Mouse (Mus musculus) CH12F3 (cell line): ENCODE results near the gene A530016L24Rik.

Experiments
- in situ Hi-C: fragments of 300-500 bp; cut with MboI; formaldehyde crosslinking; loops from 2 replicates; pipeline ENCODE4 v1.14.3; 2020; ENCODE audit warnings: low sequenced_read_pairs

The A530016L24Rik gene

GRCm38 (mm10) chr12:112498683-112499082 lies 9.4 kb downstream of the A530016L24Rik start:
- in situ Hi-C loops, result no loop called here

GRCm38 (mm10) chr12:112503003-112503771 lies 13.9 kb downstream of the A530016L24Rik start:
- in situ Hi-C loops, result no loop called here

GRCm38 (mm10) chr12:112506267-112506666 lies 17.0 kb downstream of the A530016L24Rik start:
- in situ Hi-C loops, result no loop called here

- in situ Hi-C loops, result no loop called here
Observed at GRCm38 (mm10) chr12:112507264-112507663, 18.0 kb downstream of the A530016L24Rik start.

GRCm38 (mm10) chr12:112507984-112508383 lies 18.7 kb downstream of the A530016L24Rik start:
- in situ Hi-C loops, result no loop called here

GRCm38 (mm10) chr12:112510365-112510732 lies 21.1 kb downstream of the A530016L24Rik start:
- in situ Hi-C loops, result no loop called here

GRCm38 (mm10) chr12:112510733-112511372 lies 21.6 kb downstream of the A530016L24Rik start:
- in situ Hi-C loops, result no loop called here

GRCm38 (mm10) chr12:112514897-112515296 lies 25.6 kb downstream of the A530016L24Rik start:
- in situ Hi-C loops, result no loop called here

- in situ Hi-C loops, result no loop called here
Observed at GRCm38 (mm10) chr12:112516697-112517337, 27.6 kb downstream of the A530016L24Rik start, which contains the start of gene Tmem179. TSS of gene Tmem179 (minus strand) at chr12:112516747.

GRCm38 (mm10) chr12:112518105-112518504 lies 28.9 kb downstream of the A530016L24Rik start:
- in situ Hi-C loops, result no loop called here

- in situ Hi-C loops, result no loop called here
Observed at GRCm38 (mm10) chr12:112533758-112534157, 44.5 kb downstream of the A530016L24Rik start.

- in situ Hi-C loops, result no loop called here
Observed at GRCm38 (mm10) chr12:112537233-112537632, 48.0 kb downstream of the A530016L24Rik start.

- in situ Hi-C loops, result no loop called here
Observed at GRCm38 (mm10) chr12:112538356-112538755, 49.1 kb downstream of the A530016L24Rik start.

GRCm38 (mm10) chr12:112539466-112539965 lies 50.3 kb downstream of the A530016L24Rik start:
- in situ Hi-C loops, result no loop called here

- in situ Hi-C loops, result no loop called here
Observed at GRCm38 (mm10) chr12:112540321-112540720, 51.1 kb downstream of the A530016L24Rik start.

- in situ Hi-C loops, result no loop called here
Observed at GRCm38 (mm10) chr12:112541483-112542091, 52.3 kb downstream of the A530016L24Rik start.

- in situ Hi-C loops, result no loop called here
Observed at GRCm38 (mm10) chr12:112542257-112542919, 53.1 kb downstream of the A530016L24Rik start.

GRCm38 (mm10) chr12:112542920-112543300 lies 53.7 kb downstream of the A530016L24Rik start:
- in situ Hi-C loops, result no loop called here

GRCm38 (mm10) chr12:112543941-112544340 lies 54.7 kb downstream of the A530016L24Rik start:
- in situ Hi-C loops, result no loop called here

GRCm38 (mm10) chr12:112544946-112545701 lies 55.9 kb downstream of the A530016L24Rik start:
- in situ Hi-C loops, result no loop called here
